Mouse (Mus musculus) erythroblast, embryonic 14.5 days (primary cell): Measurements from ENCODE around the gene Mblac1. TPM values are rescaled to one million over a fixed set of nuclear protein-coding genes. Genes with fewer than 3 reads are reported as not detected.
A peak's percentile ranks its signal among the peaks of the same experiment; 100 is the strongest.

ENCODE experiments used
- H3K27me3 ChIP-seq: 2 replicates; pipeline ENCODE4 v1.6.1; 2012; ENCODE audit warnings: inconsistent platforms; ENCODE audit not compliant: control insufficient read depth
- H3K36me3 ChIP-seq: 2 replicates; pipeline ENCODE4 v1.6.1; 2012; ENCODE audit warnings: mild to moderate bottlenecking, inconsistent platforms; ENCODE audit not compliant: control insufficient read depth
- H3K4me1 ChIP-seq: 2 replicates; pipeline ENCODE4 v1.6.1; 2012; ENCODE audit warnings: inconsistent platforms; ENCODE audit not compliant: control insufficient read depth
- H3K4me3 ChIP-seq: replicated peaks from 2 replicates; pipeline ENCODE3; 2012; ENCODE audit warnings: moderate library complexity, mild to moderate bottlenecking, inconsistent platforms
- H3K9me3 ChIP-seq: 2 replicates; pipeline ENCODE4 v1.6.1; 2012; ENCODE audit warnings: low read length, inconsistent platforms, mixed read lengths; ENCODE audit not compliant: control insufficient read depth
- GATA1 ChIP-seq: IDR thresholded peaks from 2 replicates; pipeline ENCODE4 v1.6.1; 2012; ENCODE audit warnings: low read length, inconsistent platforms, mixed read lengths
- TAL1 ChIP-seq: IDR thresholded peaks from 3 replicates; pipeline ENCODE4 v1.6.1; 2012; ENCODE audit warnings: low read length, inconsistent platforms, mixed read lengths
- polyA plus RNA-seq: library from polyadenylated mRNA; stranded (reverse); fragments of >175 nt; gene quantifications from 2 replicates; pipeline ENCODE4 v1.2.3, GENCODE M21; 2012

The Mblac1 gene
- polyA plus RNA-seq: 0.12 and 0.31 TPM in 2 replicates

DNA sequence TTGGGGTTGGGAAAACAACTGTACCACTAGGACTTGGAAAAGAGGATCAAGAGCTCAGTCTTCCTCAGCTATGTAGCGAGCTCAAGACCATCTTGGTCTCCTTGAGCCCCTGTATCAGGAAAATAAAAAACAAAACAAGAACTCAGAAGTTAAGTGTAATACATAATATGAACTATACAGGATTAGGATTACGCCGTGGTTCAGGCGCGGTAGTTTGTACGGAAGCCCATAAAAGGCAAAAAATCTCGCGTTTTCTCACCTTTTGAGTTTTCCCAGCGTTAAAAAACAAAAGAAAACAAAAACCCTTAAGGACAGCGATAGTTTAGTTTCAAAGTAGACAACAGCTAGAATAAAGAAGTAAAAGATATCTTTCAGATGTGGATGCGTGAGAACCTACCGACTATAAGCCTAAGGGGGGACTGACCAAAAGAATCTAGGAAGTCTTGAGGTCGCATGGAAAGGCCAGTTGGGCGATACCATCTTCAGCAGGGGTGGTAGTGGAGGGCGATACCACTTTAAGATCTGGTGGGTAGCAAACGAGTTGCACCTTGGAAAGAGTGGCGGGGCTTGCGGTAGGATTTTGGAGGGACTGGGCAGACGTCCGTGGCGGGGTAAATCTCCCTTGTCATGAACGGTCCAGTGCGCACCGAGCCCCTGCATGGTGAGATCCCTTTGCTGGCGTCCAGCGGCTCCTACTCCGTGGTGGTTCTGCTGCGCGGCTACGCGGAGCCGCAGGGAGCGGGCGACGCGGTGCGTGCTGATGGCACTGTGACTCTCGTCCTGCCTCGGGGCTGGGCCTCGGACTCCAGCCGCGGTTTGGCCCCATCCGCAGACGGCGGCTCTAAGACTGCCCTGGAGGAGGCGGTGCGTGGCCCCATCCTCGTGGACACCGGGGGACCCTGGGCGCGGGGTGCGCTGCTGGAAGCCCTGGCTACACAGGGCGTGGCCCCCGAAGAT is at the start of gene Mblac1:
Gene Mblac1 (plus strand): TSS at position 544 of the 957 bp plus-strand sequence.
- peak within 1 kb of the TSS; percentile 95 for H3K4me3 ChIP-seq
- no peaks in the 10 kb centered on the region for H3K9me3 ChIP-seq
- H3K27me3 ChIP-seq: no peaks in the 10 kb centered on the region
- peaks cover 31% of the 10 kb centered on the region for H3K4me1 ChIP-seq
- peaks cover 33% of the 10 kb centered on the region for H3K36me3 ChIP-seq
- TF ChIP-seq TAL1: no peak
- TF ChIP-seq GATA1: no peak

GRCm38 (mm10) chr5:138154390-138154789 is 39.7 kb upstream of the Mblac1 start:
- peak overlapping the region; percentile 77 for H3K4me3 ChIP-seq
- peaks cover 19% of the 10 kb centered on the region for H3K4me1 ChIP-seq
- H3K9me3 ChIP-seq: no peaks in the 10 kb centered on the region
- no peaks in the 10 kb centered on the region for H3K27me3 ChIP-seq
- TF ChIP-seq GATA1 (no peak), TAL1 (no peak)
- peaks cover 24% of the 10 kb centered on the region for H3K36me3 ChIP-seq

- Histone ChIP-seq H3K27me3 (no peaks in the 10 kb centered on the region), H3K4me1 (peaks cover 24% of the 10 kb centered on the region), H3K36me3 (peaks cover 19% of the 10 kb centered on the region), H3K4me3 (peak within 1 kb of the TSS; percentile 77), H3K9me3 (no peaks in the 10 kb centered on the region)
- TF ChIP-seq TAL1: no peak
- TF ChIP-seq GATA1: no peak
These were observed 38.6 kb upstream of the Mblac1 start, which contains the start of gene Zfp113 for GRCm38 (mm10) chr5:138155443-138155976. Zfp113 (minus strand) TSS chr5:138155744.

DNA sequence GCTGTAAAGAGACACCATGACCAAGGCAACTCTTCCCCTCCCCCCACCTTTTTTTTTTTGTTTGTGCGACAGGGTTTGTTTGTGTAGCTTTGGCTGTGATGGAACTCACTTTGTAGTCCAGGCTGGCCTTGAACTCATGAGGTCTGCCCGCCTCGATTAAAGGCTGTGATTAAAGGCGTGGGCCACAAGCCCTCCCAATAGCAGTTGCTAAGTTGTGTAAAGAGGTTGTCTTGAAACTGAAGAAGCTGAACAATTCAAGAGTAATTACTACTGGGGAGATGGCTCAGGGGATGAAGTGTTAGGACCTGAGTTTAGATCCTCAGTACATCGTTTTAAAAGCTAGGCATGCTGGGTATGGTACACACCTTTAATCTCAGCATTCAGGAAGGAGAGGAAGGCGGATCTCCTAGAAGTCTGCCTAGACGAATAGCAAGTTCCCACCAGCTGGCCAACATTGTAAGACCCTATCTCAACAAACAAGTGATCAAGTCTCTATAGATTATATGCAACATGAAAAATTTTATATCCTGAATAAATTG is 33.8 kb upstream of the Mblac1 start:
- TF ChIP-seq TAL1 (no peak), GATA1 (no peak)
- no peaks in the 10 kb centered on the region for H3K27me3 ChIP-seq
- peaks cover 33% of the 10 kb centered on the region for H3K36me3 ChIP-seq
- peak overlapping the region; percentile 98 for H3K4me3 ChIP-seq
- H3K4me1 ChIP-seq: peaks cover 41% of the 10 kb centered on the region
- H3K9me3 ChIP-seq: no peaks in the 10 kb centered on the region

DNA sequence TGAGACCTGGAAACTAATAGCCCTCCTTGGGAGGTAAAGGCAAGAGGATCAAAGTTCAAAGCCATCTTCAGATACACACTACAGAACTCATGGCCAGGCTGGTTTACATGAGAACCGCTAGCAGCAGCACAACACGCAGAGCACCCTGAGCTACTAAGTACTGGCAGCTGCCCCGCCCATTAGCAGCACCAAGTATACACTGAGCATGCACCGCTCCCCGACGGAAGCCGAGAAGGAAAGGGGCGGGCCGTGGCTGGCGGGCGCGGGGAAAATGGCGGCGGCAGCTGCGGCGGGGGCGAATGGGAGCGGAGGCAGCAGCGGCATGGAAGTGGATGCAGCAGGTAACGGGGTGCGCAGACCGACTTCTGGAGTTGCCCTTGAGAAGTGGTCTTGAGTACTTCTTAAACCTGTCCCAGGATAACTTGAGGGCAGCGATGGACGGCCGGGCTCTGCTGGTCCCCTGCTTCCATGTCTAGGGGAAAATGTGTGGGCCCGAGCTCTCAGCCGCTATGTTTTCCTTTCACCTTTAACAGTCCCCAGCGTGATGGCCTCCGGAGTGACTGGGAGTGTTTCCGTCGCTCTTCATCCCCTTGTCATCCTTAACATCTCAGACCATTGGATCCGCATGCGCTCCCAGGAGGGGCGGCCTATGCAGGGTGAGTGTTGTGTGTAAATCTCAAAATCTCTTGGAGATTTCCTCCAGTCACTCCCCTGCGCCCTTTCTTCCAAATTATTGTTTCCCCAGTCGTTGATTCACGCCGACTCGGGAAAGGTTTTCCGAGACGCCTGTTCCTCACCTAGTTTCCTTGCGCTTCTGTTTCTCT is 33.1 kb upstream of the Mblac1 start, which contains the start of gene Cops6:
Gene Cops6 (plus strand): TSS at position 230 of the 824 bp plus-strand sequence.
- H3K9me3 ChIP-seq: no peaks in the 10 kb centered on the region
- H3K4me3 ChIP-seq: peak within 1 kb of the TSS; percentile 98
- H3K36me3 ChIP-seq: peaks cover 41% of the 10 kb centered on the region
- no peaks in the 10 kb centered on the region for H3K27me3 ChIP-seq
- no peak for TF ChIP-seq TAL1
- H3K4me1 ChIP-seq: peaks cover 39% of the 10 kb centered on the region

DNA sequence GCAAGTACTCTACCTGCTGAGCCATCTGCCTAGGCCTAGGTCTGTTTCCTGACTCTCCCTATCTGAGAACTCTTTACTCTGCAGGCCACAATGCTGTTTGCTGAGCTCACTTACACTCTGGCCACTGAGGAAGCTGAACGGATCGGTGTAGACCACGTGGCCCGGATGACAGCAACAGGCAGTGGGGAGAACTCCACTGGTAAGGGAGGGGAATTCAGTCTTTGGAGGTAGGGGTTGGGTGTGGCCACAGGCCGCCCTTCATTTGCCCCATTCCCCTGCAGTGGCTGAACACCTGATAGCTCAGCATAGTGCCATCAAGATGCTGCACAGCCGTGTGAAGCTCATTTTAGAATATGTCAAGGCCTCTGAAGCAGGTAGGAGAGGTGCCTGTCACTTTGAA is 31.1 kb upstream of the Mblac1 start:
- peaks cover 61% of the 10 kb centered on the region for H3K36me3 ChIP-seq
- TF ChIP-seq GATA1 (no peak), TAL1 (no peak)
- H3K27me3 ChIP-seq: no peaks in the 10 kb centered on the region
- H3K4me1 ChIP-seq: peaks cover 52% of the 10 kb centered on the region
- H3K9me3 ChIP-seq: no peaks in the 10 kb centered on the region
- no peak overlapping the region for H3K4me3 ChIP-seq

- no peak for TF ChIP-seq GATA1
- TF ChIP-seq TAL1: no peak
- peaks cover 67% of the 10 kb centered on the region for H3K36me3 ChIP-seq
- H3K9me3 ChIP-seq: no peaks in the 10 kb centered on the region
- H3K4me3 ChIP-seq: no peak overlapping the region
- H3K4me1 ChIP-seq: peaks cover 55% of the 10 kb centered on the region
- no peaks in the 10 kb centered on the region for H3K27me3 ChIP-seq
These were observed 30.5 kb upstream of the Mblac1 start for GRCm38 (mm10) chr5:138163610-138164009.

GRCm38 (mm10) chr5:138165594-138165993 is 28.5 kb upstream of the Mblac1 start:
- TF ChIP-seq TAL1 (no peak), GATA1 (no peak)
- peaks cover 86% of the 10 kb centered on the region for H3K36me3 ChIP-seq
- H3K9me3 ChIP-seq: no peaks in the 10 kb centered on the region
- no peak overlapping the region for H3K4me3 ChIP-seq
- peaks cover 64% of the 10 kb centered on the region for H3K4me1 ChIP-seq
- H3K27me3 ChIP-seq: no peaks in the 10 kb centered on the region
